Mouse (Mus musculus) layer of hippocampus, adult 11-12 months (tissue): ENCODE measurements at regions not wholly inside any gene's neighbourhood (a gene's known extent, or its start where the extent isn't known, plus 50 kb on each side); places are given as distances from the start of the nearest gene placed in this dataset.

ENCODE experiments used
- DNase-seq: peaks from one replicate; pipeline ENCODE4 v3.0.0; 2022; ENCODE audit warnings: low spot score

DNA sequence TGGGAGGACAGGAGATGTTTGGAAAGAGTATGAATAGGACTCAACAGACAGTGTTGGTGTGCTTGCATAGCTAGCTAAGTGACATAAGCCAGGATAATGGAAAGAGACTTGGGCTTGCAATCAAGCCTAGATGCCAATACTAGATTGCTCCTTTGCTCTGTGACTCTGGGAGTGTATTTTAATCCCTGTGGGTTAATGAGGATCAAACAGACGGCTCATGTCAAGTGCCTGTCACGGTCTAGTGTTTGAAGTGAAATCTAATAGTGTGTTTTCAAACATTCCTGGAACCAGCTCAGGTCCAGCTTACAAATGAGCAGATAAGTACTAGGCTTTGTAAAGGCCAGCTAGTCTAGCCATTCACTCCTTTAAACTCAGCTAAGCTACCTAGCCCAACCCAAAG is 64.1 kb upstream of the Ranbp3l start:
- DNase-seq, result no peak

DNA sequence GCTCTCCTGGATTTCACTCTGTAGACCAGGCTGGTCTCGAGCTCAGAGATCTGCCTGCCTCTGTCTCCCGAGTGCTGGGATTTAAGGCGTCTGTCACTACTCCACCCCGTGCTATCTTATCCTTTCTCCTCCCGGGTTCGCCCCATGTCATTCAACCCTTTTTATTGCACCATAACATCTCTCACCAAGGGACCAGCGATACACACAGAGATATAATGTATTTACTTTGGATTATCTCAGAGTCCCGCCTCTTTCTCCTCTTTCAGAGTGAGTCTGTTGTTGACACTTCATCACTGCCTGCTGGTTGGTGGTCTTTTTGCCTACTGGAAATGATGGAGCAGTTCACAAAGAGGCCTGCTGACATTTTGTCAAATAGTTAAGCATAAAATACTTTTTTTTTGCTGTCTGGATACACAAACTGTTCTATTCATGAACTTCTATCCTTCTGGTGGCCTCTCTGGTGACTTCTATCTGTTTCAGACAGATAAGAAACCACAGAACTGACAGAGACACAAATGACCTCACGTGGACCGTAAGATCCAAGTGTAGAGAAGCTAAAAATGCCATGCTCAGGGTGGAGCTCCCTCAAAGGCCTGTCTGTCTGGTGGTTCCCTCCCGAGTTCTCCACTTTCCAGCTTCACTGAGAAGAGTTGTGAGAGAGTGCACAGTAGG is 70.1 kb upstream of the Ranbp3l start:
- no peak for DNase-seq

DNA sequence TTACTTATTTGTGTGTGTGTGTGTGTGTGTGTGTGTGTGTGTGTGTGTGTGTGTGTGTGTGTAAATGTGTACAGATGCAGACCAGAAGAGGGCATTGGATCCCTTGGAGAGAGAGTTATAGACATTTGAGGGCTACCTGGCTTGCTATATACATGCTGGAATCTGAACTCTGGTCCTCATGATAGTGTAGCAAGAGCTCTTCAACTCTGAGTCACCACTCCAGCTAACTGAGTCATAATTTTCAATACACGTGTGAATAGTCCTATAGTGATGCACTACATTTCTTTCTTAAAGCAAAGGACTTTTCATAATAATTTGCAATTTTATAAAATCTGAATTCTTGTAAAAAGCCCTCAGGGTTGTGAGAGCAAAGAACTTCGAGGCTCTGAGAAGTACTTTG is 70.9 kb upstream of the Ranbp3l start:
- no peak for DNase-seq

DNA sequence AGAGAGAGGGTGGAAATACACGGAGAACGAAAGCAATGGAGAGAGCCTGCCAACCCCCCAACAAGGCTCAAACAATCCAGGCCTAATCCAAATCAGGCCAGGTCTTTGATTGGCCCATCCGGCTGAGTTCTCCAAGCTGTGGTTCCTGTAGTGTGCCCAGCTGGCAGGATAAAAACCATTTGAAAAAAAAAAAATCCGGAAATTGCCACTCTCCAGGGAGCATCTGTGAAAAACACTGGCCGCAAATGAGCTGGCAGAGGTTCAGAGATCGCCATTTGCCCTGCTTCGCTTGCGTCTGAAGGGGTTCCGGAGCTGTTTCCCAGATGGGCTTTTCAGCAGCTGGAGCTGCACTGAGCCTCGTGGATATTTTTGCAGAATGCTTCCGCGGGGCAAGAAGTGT is 71.4 kb upstream of the Ranbp3l start:
- DNase-seq, result peak; percentile 11

DNA sequence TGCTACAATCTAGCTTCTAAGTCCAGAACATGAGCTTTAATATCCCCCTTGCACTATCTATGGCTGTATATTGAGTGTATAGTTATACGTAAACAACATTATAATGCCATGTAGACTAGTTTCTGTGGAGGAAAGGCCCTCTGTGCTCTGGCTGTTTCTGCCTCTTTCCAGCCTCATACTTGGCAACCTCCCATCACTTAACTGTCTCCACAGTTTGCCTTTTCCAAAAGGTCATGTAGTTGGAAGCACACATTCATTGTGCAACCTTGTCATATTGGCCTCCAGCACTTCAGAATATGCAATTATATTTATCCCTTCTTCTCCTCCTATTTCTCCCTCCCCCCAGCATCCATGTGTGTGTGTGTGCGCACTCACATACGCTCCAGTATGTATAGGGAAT is 82.2 kb upstream of the Ranbp3l start:
- no peak for DNase-seq

DNA sequence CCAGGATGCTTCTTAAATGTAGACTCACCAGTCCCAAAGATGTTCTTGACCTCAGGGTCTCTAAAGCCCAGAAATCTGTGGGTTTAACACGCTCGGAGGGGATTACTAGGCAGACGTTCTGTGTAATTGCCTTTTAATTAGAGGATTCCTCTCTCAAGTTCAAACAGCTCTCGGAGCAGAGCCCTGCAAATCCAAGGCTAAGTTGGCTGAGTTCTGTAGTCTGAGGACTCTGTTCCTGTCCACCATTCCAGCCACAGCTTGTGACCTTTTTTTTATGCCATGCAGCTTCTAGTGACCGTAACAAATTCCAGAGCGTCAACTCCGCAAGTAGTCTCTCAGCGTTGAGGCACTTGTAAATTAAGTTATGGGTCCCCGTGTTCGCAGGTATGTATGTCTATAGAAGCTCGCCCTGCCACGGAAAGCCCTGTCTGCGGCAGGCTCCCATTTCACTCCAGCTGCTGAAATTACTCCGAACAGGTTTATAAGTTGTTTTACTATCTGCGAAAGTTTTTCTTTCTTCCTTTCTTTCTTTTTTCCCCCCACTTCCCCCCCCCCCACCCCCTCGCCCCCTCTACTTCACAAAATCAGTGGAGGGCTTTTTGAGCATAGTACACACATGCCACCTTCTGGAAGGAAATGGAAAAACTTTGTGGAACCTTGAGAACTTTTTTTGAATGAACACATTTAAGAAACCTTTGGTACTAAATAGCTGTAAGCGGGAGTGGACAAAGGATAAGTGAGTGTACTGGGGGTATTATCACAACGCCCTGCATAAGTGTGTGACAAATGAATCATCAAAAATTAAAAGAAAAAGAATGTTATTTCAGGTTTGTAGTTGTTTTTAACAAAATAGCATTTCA is 82.9 kb upstream of the Ranbp3l start:
- DNase-seq, result peak; percentile 20

DNA sequence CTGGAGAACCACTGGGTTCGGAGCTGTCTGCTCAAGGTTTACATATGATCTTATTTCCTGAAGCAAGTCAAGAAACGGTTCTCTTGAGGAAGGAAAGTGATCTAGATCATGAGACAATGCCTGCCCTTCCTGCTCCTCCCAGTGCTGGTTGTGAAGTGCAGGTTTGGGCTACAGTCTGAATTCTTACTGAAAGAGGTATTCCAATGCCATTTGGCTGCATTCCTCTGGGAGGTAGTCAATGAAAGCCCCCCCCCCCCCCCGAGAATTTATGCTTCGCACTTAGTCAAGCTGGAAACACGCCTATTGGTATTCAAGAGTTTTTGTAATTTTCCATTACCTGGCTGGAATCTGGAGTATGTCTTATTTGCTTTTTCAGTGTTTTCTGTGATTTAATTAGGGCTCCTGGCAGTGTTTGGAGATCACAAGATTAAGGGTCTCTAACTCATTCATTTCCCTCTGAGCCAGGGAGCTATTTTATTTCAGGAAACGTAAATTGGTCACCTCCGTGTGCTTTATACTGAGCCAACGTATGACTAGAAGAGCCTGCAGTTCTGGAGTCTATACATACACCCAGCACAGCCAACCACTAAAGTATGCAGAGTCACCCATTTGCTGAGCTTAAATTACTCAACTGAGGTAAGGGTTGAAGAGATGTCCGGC is 84.7 kb upstream of the Ranbp3l start:
- DNase-seq, result no peak

DNA sequence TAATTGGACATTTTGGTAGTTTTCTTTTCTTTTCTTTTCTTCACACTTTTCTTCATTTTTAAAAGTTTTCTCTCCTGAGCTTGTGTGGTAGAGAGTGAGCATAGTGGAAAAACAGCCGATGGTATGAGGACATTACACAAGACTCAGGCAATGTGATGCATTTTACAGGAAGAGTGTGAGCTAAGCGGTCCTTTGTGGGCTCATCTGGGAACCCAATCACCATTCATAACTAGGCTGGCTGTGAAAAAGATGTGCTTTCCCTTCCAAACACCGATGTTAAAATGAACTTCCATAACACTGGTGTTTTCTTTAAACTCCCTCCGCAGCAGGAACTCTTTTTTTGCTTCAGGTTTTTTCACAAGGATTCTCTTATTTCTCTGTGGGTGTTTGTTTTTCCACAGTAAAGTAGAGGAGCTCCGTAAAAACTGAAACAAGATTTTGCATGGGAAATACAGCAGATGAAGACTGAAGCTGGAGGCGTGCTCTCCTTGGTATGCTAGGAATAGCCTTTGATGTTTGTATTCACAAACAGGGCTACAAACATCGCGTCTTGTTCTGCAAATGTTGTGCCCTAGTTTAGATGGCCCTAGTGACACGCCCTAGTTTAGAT is 92.8 kb upstream of the Ranbp3l start:
- DNase-seq, result no peak

DNA sequence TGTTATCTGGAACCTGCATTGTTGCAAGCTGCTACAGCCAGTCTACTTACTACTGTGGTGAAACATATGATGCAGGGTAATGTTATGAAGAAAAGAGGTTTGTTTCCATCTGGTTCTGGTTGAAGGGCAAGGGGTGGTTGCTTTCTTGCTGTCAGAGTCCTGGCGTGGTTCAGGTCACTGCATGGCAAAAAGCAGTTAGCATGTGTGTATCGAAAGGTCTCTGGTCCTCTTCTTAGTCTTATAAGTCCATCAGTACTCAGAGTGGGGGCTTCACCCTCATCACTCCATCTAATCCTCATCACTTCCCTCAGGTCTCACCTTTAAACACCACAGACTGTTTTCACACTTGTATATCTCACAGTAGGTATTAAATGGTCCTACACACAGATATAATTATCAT is 99.7 kb upstream of the Ranbp3l start:
- no peak for DNase-seq

DNA sequence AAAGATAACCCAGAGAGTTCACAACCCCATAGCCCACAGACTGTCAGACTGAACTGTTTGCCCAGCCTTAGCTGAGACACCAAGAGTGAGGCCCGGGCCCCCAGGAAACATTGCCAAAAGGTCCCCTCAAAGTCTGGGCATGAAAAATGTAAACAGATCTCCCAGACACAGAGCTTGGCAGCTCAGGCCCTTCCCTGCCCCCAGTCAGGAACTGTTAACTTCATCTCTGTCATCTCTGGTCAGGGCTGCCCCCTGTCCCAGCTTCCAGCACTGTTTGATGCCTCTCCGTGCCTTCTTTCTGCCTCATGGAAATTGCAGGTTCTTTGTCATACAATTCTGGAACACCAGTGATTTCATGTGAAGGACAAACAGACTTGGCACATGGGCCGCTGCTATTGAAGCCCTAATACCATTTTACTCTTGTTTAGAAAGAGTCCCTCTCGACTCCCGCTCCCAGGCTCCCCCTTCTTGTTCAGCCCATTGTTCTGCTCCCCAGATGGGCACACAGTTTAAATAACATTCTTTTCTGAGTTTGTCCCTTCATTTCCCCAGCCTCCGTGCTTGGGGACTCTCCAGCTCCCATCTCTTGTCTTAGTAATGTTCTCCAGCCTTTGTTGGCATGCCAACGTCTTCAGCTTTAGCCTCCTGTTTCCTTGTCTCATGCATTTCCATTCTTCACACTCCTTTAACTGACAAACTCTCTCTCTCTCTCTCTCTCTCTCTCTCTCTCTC is 100.4 kb upstream of the Ranbp3l start:
- DNase-seq, result no peak

DNA sequence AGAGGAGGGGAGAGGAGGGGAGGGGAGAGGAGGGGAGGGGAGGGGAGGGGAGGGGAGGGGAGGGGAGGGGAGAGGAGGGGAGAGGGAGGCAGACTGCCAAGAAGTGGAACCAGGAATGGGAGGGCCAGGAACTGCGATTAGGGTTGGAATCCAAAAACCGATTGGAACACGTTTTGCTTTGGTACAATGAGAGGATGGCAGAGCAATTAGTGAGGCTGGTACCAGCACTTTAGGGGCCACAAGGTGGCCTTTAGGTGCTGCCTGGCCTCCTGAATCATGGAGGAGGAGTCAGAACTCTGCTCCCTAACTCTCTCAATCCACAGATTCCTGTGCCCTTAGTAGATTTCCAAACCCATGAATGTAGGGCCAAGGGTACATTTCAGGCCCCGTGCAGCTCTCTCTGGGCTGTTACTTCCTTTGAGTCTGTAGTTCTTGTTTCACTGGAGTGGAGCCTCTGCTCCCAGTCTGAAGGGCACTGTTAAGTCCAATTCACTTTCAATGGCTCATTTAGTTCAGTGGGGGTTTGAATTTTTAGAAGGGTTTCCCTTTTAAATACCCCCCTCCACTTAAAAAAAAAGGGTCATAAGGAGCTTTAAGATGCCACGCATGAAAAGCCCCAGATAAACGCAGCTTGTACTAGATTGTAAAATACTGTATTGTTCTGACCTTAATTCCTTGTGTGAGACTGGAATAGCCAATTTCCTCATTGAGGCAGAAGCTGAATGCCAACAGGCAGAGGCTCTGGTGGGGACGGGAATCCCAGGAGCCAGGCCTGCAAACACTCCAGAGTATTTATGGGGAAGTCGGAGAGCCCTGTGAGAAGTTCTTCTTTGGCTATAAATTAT is 102.4 kb upstream of the Ranbp3l start:
- DNase-seq, result no peak

DNA sequence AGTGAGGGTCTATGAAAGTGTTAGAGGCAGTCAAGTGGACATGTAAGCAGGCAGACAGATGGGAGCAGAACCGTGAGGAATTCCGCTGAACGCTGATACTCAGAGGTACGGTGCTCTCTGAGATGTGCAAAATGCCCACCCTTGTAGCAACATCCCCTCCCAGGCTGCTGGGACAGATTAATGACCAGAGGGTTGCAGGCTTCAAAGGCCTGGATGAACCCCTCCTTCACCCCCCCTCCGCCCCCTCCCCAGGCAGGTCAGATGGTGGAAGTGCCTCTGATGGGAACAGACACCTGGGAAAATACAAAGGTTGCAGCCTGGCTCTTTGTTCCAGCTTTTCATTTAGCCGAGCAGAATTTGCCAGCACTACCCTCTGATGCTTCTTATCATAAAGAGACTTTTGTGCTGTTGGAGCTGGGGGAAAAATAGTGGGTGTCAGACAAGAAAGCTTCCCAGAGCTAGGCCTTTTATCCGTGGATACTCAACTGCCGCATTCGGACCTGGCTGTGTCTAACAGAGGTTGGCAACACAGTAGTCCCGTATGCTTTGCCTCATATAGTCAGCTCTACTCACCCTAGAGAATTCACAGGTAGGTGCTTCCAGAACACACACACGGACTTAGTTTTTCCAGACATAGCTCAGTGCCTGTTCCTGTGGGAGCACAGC is 111.2 kb upstream of the Ranbp3l start:
- no peak for DNase-seq

DNA sequence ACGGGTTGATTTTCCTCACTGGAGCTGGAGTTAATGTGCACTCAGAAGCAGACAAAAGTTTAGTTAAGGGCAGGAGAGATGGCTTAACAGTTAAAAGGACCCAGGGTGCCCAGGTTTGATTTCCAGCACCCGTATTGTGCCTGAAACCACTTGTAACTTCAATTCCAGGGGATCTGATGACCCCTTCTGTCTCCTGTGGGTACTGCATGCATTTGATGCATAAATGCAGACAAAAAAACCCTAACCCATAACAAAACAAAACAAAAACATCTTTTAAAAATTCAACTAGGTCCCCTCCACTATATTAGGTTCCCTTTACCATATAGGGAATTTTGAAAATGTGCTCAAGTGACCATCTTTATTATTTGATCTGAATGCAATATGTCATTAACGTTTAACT is 112.2 kb upstream of the Ranbp3l start:
- DNase-seq, result no peak

DNA sequence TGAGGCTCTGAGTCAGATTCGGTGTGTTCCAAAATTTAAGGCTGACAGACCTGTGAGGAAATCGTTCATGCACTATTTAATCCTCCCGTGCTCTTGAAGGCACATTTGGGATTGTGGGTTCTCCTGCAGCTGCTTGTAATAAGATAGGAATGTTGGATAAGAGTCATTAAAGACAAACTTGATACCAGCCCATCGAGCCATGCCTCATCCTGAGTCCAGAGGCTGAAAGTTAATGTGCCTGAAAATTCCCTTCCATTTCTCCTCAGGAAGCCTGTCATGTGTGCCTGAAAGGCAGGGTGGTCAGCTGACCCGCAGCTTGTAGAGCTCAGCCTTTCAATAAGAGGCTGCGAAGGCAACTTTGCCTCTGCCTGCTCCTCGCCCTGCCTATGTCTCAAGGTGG is 113.4 kb upstream of the Ranbp3l start:
- DNase-seq, result no peak

DNA sequence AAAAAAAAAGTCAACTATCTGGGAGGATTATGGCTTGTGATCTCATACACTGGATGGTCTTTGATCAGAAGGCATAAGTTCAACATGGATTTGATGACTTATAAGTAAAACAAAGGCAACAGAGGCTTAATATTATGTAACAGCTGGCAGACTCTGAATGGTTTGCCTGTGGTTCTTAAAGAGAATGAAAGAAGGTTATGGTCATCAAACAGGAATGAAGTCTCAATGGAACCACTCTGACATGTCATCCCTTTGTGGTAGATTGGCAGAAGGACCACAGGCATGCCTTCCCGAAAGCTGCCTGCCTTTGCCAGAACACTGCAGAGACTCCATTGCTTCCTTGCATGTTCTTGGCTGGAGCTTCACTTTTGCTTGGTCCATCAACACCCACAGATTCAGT is 116.8 kb upstream of the Ranbp3l start:
- DNase-seq, result no peak

DNA sequence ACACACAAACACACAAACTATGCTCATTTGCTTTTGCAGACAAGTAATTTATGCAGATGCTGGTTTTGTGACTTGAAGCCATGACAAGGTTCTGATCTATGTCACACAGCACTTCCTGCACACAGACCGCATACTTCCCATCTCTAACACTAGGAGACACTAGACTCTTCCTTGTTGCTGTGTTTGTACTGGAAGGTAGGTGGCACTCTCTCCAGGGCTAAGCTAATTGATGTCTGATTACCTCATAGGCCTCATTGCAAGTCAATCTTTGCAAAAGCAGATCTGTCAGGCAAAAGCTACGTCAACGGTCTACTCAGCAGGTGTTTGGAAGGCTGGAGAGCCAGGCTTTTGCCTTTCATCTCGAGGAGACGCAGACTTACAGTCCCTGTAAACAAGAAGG is 118.3 kb upstream of the Ranbp3l start:
- DNase-seq, result no peak

DNA sequence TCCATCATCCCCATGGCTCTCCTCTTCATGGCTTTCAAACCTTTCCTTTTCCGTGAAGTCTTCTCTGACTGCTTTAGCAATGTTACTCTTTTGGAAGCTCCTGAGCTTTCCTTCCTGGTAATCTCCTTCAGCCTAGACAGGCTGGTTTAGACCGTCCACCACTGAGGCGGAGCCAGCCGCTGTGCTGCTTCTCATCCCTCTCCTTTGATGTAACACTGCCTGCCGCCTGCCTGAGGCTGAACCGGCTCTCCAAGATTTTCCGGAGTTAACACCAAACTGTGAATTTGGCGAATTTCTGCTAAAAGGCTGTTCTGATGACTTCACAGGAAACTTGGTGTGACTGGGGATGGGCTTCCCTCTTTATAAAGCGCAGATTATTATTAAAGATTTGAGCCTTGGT is 125.6 kb upstream of the Ranbp3l start:
- DNase-seq, result no peak

DNA sequence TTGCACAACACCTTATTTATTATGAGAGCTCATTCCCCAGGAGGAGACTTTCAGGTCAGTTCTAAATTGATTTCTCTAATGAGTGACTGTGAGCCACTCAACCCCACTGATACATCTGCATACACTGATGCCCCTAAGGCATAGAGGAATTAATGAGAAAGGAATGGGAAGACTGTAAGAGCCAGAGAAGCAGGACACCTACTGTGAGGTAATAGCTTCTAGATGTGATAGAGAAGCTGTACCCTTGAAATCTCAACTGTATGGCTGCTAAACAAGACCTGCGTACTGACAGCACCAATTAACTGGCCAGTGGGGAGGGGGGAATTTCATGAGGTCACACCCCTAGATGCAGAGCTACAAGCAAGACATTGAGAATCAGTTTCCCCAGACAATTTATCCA is 128.3 kb upstream of the Ranbp3l start:
- no peak for DNase-seq

DNA sequence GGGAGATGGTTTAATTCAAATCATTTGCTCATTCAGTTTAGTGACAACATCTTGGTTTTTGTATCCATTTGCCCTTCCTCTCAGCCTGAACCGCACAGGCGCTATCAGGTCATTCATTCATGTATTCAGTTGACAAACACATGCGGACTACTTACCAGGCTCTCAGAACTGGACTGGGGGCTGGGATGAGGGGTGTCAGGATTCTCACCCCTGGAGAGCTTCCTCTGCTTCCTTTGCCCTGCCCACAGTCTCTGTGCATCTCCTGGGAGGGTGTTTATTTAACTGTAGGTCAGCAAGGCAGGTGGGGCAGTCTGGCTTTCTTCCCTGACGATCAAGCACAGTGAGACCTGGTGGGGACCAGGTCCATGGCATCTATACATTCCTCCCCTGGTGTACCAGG is 123.6 kb upstream of the Slc1a3 start:
- DNase-seq, result no peak

DNA sequence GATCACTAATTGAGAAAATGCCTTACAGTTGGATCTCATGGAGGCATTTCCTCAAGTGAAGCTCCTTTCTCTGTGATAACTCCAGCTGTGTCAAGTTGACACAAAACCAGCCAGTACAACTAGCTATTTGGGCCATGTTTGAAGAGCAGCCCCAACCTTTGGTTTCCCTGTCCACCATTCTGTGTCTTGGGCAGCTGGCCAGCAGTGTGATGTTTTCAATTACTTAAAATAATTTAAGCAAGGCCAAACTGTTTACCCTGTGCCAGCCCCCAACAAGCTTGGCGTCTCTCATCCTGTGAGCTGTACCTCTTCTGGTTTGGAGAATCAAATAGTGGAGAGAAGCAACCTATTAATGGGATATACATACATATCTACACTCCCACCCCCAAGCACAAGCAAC is 122.4 kb upstream of the Slc1a3 start:
- no peak for DNase-seq
